Mouse (Mus musculus) thymus, adult 2 months (tissue): Measurements from ENCODE around the gene Ntn4.

Experiments
- CTCF ChIP-seq: fragments of 200-500 bp; IDR thresholded peaks from 2 replicates; pipeline ENCODE4 v1.5.1; 2012; ENCODE audit warnings: mild to moderate bottlenecking, control low read depth, low read length, moderate library complexity, borderline replicate concordance; ENCODE audit not compliant: control insufficient read depth, poor library complexity, insufficient read depth; ENCODE audit errors: extremely low read depth
- POLR2A ChIP-seq: fragments of 200-500 bp; IDR thresholded peaks from 2 replicates; pipeline ENCODE4 v1.6.1; 2012; ENCODE audit warnings: mild to moderate bottlenecking, low read length, control low read depth, moderate library complexity; ENCODE audit not compliant: control insufficient read depth, poor library complexity, insufficient read depth; ENCODE audit errors: extremely low read depth

GRCm38 (mm10) chr10:93723942-93724542 is 83.6 kb downstream of the Ntn4 start:
- TF ChIP-seq CTCF (no peak), POLR2A (no peak)
